Mouse (Mus musculus) hindbrain, embryonic 11.5 days (tissue): ENCODE measurements around the gene Frmpd4. TPM values are rescaled to one million over a fixed set of nuclear protein-coding genes. Genes with fewer than 3 reads are reported as not detected.

Experiments
- ATAC-seq: fragments of 200-750 bp; cut with Nextera tagmentation; 2 replicates; pipeline ENCODE4 v1.8.0; 2017; ENCODE audit warnings: mild to moderate bottlenecking, moderate TSS enrichment, moderate library complexity; ENCODE audit not compliant: low FRiP score
- DNase-seq: peaks from one replicate; pipeline ENCODE4 v3.0.0-alpha.2; 2015; ENCODE audit warnings: low spot score
- H3K27ac ChIP-seq: fragments of 300-500 bp; sonication (generic); 2 replicates; pipeline ENCODE4 v1.5.1; 2014; ENCODE audit warnings: mild to moderate bottlenecking, low read depth, low read length
- H3K27me3 ChIP-seq: fragments of 300-500 bp; sonication (generic); 2 replicates; pipeline ENCODE4 v1.6.1; 2014; ENCODE audit warnings: mild to moderate bottlenecking, low read length, moderate library complexity, mixed read lengths; ENCODE audit not compliant: control insufficient read depth, insufficient read depth
- H3K36me3 ChIP-seq: fragments of 300-500 bp; sonication (generic); 2 replicates; pipeline ENCODE4 v1.6.1; 2014; ENCODE audit warnings: mild to moderate bottlenecking, low read length, moderate library complexity, mixed read lengths; ENCODE audit not compliant: control insufficient read depth, insufficient read depth
- H3K4me1 ChIP-seq: fragments of 300-500 bp; sonication (generic); replicated peaks from 2 replicates; pipeline ENCODE4 v1.6.1; 2014; ENCODE audit warnings: low read length, mixed read lengths; ENCODE audit not compliant: control insufficient read depth, insufficient read depth
- H3K4me2 ChIP-seq: fragments of 300-500 bp; sonication (generic); replicated peaks from 2 replicates; pipeline ENCODE4 v1.6.1; 2014; ENCODE audit warnings: mild to moderate bottlenecking, low read depth, low read length
- H3K4me3 ChIP-seq: fragments of 300-500 bp; sonication (generic); 2 replicates; pipeline ENCODE4 v1.5.1; 2014; ENCODE audit warnings: low read depth, low read length
- H3K9ac ChIP-seq: fragments of 300-500 bp; sonication (generic); 2 replicates; pipeline ENCODE4 v1.6.1; 2014; ENCODE audit warnings: low read depth, low read length
- H3K9me3 ChIP-seq: fragments of 300-500 bp; sonication (generic); 2 replicates; pipeline ENCODE4 v1.6.1; 2016; ENCODE audit warnings: low read length; ENCODE audit not compliant: control insufficient read depth
- WGBS: fragments of 180-500 bp; shearing (Covaris S2); extraction: QIAGEN DNeasy Blood & Tissue Kit; methylation state at CpG from one replicate; pipeline ENCODE4 v1.1.7; 2014; 5-methylcytosine and 5-hydroxymethylcytosine counted together
- polyA plus RNA-seq: library from polyadenylated mRNA; unstranded; fragments of >200 nt; fragmentation: Nextera tagmentation; extraction: Ambion mirVana; gene quantifications from 2 replicates; pipeline ENCODE4 v1.2.1, GENCODE M21; 2014

The Frmpd4 gene
- polyA plus RNA-seq, 1 experiment from 2014 or later = 0.26 TPM

GRCm38 (mm10) chrX:168415403-168415802, 161.6 kb downstream of the Frmpd4 start:
- H3K4me2 ChIP-seq = no peak overlapping the region
- H3K4me1 ChIP-seq = no peaks in the 10 kb centered on the region
- 20% methylated on average over 3 of the region's 3 CpGs for WGBS
- H3K9ac ChIP-seq = no peak overlapping the region
- no peaks in the 10 kb centered on the region for H3K36me3 ChIP-seq
- DNase-seq (peak; percentile 60), ATAC-seq (no peak)
- no peaks in the 10 kb centered on the region for H3K9me3 ChIP-seq
- H3K27ac ChIP-seq = no peak overlapping the region
- no peaks in the 10 kb centered on the region for H3K27me3 ChIP-seq
- no peak overlapping the region for H3K4me3 ChIP-seq

- H3K9ac ChIP-seq = no peak overlapping the region
- no peak overlapping the region for H3K4me2 ChIP-seq
- ATAC-seq (no peak), DNase-seq (no peak)
- no peak overlapping the region for H3K27ac ChIP-seq
- H3K27me3 ChIP-seq = no peaks in the 10 kb centered on the region
- H3K9me3 ChIP-seq = no peaks in the 10 kb centered on the region
- 91% methylated on average over 2 of the region's 2 CpGs for WGBS
- no peaks in the 10 kb centered on the region for H3K36me3 ChIP-seq
- no peaks in the 10 kb centered on the region for H3K4me1 ChIP-seq
- H3K4me3 ChIP-seq = no peak overlapping the region
These were observed 173.5 kb downstream of the Frmpd4 start for GRCm38 (mm10) chrX:168403512-168403911.

GRCm38 (mm10) chrX:168350431-168350830, 226.6 kb downstream of the Frmpd4 start:
- no peak overlapping the region for H3K4me3 ChIP-seq
- DNase-seq (no peak), ATAC-seq (no peak)
- H3K4me1 ChIP-seq = no peaks in the 10 kb centered on the region
- H3K4me2 ChIP-seq = no peak overlapping the region
- H3K27ac ChIP-seq = no peak overlapping the region
- WGBS = 93% methylated on average over 2 of the region's 2 CpGs
- H3K27me3 ChIP-seq = no peaks in the 10 kb centered on the region; the same call in 1 of the 2 replicates
- H3K36me3 ChIP-seq = no peaks in the 10 kb centered on the region
- H3K9me3 ChIP-seq = no peaks in the 10 kb centered on the region
- no peak overlapping the region for H3K9ac ChIP-seq

DNA sequence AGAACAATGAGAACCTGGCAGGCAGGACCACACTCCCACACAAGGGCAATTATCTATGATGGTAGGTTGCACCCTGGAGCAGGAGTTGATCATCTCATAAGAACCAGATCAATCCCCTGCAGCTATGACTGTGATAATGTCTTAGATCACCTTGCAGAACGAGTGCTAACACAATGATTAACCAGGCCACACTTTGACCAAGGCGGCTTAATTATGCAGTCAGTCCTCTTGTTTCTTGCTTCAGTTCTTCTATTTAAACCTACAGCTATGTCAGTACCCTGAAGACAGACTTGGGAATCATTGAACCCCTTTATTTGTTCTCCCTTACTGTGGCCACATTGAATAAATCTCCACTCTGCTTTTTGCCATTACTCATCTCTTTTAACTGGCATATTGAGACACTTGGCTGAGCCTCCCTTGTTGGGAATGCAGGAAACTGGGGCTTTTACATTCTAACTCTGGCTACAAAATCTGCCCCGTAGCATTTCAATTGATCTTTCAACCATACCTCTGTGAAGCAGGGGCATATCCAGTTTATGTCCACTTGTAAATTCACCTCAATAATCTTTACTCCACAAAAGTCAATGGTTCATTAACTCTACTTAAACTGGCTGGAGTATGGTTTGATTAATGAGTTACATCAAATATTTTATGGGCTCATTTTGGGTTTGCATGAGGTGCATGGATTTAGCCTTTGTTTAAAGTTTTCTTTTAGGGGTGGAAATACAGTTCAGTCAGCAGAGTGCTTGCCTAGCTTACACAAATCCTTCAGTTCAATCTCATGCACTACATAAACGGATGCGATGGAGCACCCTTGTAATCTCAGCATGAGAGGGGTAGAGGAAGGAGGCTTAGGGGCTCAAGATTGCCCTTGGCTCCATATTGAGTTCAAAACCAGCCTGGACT, 227.5 kb downstream of the Frmpd4 start:
- H3K4me2 ChIP-seq = no peak overlapping the region
- DNase-seq = no peak
- no peak overlapping the region for H3K4me3 ChIP-seq
- H3K36me3 ChIP-seq = no peaks in the 10 kb centered on the region
- no peak for ATAC-seq
- WGBS = 81% methylated on average over 5 of the region's 5 CpGs
- no peaks in the 10 kb centered on the region for H3K4me1 ChIP-seq
- no peaks in the 10 kb centered on the region for H3K9me3 ChIP-seq
- H3K27me3 ChIP-seq = no peaks in the 10 kb centered on the region; the same call in 1 of the 2 replicates
- no peak overlapping the region for H3K27ac ChIP-seq
- H3K9ac ChIP-seq = no peak overlapping the region

DNA sequence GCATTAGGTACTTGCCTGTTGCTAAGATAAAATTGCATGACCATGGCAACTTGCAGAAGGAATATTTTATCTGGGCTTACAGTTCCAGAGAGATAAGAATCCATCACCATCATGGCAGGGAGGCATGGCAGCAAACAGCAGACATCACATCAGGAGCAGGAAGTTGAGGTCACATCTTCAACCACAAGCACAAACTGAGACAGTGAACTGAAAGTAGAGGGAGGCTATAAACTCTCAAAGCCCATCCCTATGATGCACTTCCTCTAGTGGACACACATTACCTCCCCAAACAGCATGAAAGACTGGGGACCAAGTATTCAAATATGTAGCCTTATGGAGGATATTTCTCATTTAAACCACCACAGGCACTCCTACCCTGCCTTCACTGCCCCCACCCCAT, 238.8 kb downstream of the Frmpd4 start:
- no peak overlapping the region for H3K27ac ChIP-seq
- H3K4me3 ChIP-seq = no peak overlapping the region
- no peak overlapping the region for H3K4me2 ChIP-seq
- no peaks in the 10 kb centered on the region for H3K36me3 ChIP-seq
- no peak for ATAC-seq
- H3K4me1 ChIP-seq = no peaks in the 10 kb centered on the region
- H3K9ac ChIP-seq = no peak overlapping the region
- H3K27me3 ChIP-seq = peaks cover 3% of the 10 kb centered on the region; the same call in 1 of the 2 replicates
- H3K9me3 ChIP-seq = no peaks in the 10 kb centered on the region
- DNase-seq = no peak

GRCm38 (mm10) chrX:168325161-168325560, 251.9 kb downstream of the Frmpd4 start:
- no peak overlapping the region for H3K4me2 ChIP-seq
- no peaks in the 10 kb centered on the region for H3K36me3 ChIP-seq
- peaks cover 2% of the 10 kb centered on the region; the same call in 1 of the 2 replicates for H3K27me3 ChIP-seq
- ATAC-seq (no peak), DNase-seq (no peak)
- no peak overlapping the region for H3K4me3 ChIP-seq
- WGBS = 88% methylated on average over 3 of the region's 3 CpGs
- H3K4me1 ChIP-seq = no peaks in the 10 kb centered on the region
- no peak overlapping the region for H3K9ac ChIP-seq
- no peaks in the 10 kb centered on the region for H3K9me3 ChIP-seq
- H3K27ac ChIP-seq = no peak overlapping the region

- Histone ChIP-seq H3K4me3 (no peak overlapping the region), H3K9ac (no peak overlapping the region), H3K36me3 (no peaks in the 10 kb centered on the region), H3K27ac (no peak overlapping the region), H3K27me3 (peaks cover 4% of the 10 kb centered on the region; the same call in 1 of the 2 replicates), H3K9me3 (no peaks in the 10 kb centered on the region), H3K4me2 (no peak overlapping the region), H3K4me1 (no peaks in the 10 kb centered on the region)
- DNase-seq = no peak
- ATAC-seq = no peak
- WGBS = 100% methylated on average over 1 of the region's 1 CpGs
These were observed 264.9 kb downstream of the Frmpd4 start for GRCm38 (mm10) chrX:168312158-168312557.

DNA sequence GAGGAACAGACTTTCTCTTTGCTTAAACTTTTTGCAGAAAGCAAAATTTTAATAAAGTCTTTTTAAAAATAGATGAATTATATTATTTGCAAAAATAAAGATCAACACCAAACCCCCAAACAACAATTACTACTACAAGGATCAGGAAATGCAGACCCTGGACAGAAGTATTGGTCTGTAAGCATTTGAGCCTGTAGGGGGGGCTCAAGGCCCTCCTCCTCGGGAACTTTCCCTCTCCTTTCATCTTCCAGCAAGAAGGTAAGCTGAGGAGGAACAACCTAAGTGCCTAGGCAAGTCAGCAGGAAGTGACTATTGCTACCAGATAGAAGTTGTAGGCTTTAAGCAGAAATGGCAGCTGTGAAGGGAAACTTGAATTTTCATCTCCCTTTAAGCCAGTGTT, 266.9 kb downstream of the Frmpd4 start:
- no peaks in the 10 kb centered on the region for H3K4me1 ChIP-seq
- peak; percentile 1 for DNase-seq
- H3K9ac ChIP-seq = no peak overlapping the region
- no peak overlapping the region for H3K4me3 ChIP-seq
- no peak overlapping the region for H3K27ac ChIP-seq
- H3K9me3 ChIP-seq = no peaks in the 10 kb centered on the region
- 6% methylated on average over 1 of the region's 1 CpGs for WGBS
- H3K4me2 ChIP-seq = no peak overlapping the region
- H3K36me3 ChIP-seq = no peaks in the 10 kb centered on the region
- ATAC-seq = no peak
- peaks cover 7% of the 10 kb centered on the region for H3K27me3 ChIP-seq

DNA sequence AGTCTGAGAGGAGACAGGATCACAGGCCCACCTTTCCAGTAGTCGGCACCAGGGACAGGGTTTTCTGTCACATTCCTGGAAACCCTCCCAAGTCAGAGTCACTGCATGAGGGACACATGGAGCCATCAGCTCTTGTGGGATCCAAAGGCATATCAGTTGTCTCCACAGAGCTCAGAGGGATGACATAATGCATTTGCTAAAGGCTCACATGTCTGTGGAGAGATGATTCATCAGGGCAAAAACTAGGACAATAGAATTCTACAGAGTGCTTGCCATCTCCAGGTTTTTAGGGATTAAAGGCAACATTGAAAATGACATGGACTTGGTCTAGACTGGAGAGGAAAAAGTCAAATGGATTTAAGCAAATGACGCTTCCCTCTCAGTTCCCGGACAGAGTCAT, 284.5 kb downstream of the Frmpd4 start:
- no peak for ATAC-seq

More for the DNA sequence above, 284.5 kb downstream of the Frmpd4 start:
- Histone ChIP-seq H3K4me2 (no peak overlapping the region), H3K9ac (no peak overlapping the region), H3K36me3 (no peaks in the 10 kb centered on the region), H3K4me3 (no peak overlapping the region), H3K4me1 (no peaks in the 10 kb centered on the region), H3K27me3 (no peaks in the 10 kb centered on the region), H3K9me3 (no peaks in the 10 kb centered on the region), H3K27ac (no peak overlapping the region)
- DNase-seq = no peak
- WGBS = 94% methylated on average over 3 of the region's 3 CpGs
